ENCODE assay signal across 12 mouse cellular contexts in genomic region chr12:35799261-35799660, GRCm38 (mm10).
A peak's percentile ranks its signal among the peaks of the same experiment; 100 is the strongest.
DNase-seq lines count a peak whose midpoint lies in the region; ATAC-seq lines count a peak whose summit lies in the region.
"Had no signal": no experiment of that assay in that cellular context is flagged by ENCODE, and none has a peak within 500 bp of the region (broad histone marks: within the 10 kb centered on the region; RNA-seq: fewer than 3 reads in every experiment).

No protein-coding gene starts in this region.

- no peaks in the 10 kb centered on the region for H3K36me3 ChIP-seq in liver, embryonic 12.5 days
- H3K36me3 ChIP-seq: forebrain, embryonic 15.5 days; heart, embryonic 15.5 days had no signal

- ATAC-seq in liver, embryonic 12.5 days = no peak
- ATAC-seq in granulocyte monocyte progenitor cell, adult 5-6 weeks (replicated peaks; ENCODE audit: poor library complexity, severe bottlenecking) = peak; percentile 99
- ATAC-seq: forebrain, embryonic 15.5 days had no signal

- WGBS in liver, embryonic 12.5 days (ENCODE audit: insufficient replicate concordance) = 17% methylated on average over 2 of the region's 2 CpGs

- DNase-seq in liver = peak; percentile 4
- DNase-seq in monocyte, adult 2 months (ENCODE audit: low read depth in 1 of 2, low spot score in 2 of 2) = peak; percentile 59 to 63
- peak; percentile 19 for DNase-seq in thymus, postnatal 25 days
- DNase-seq in cerebellum, adult 11 months = no peak
- DNase-seq in urinary bladder, postnatal 14 days (ENCODE audit: low spot score) = no peak
- no peak for DNase-seq in gastrocnemius, postnatal 10 days
- DNase-seq: adrenal gland, postnatal 36 days; kidney, postnatal 10 days had no signal

- no peak overlapping the region for H3K4me2 ChIP-seq in liver, embryonic 12.5 days
- H3K4me2 ChIP-seq: forebrain, embryonic 15.5 days; heart, embryonic 15.5 days had no signal

- H3K4me3 ChIP-seq in liver, embryonic 12.5 days = no peak overlapping the region
- H3K4me3 ChIP-seq: forebrain, embryonic 15.5 days; heart, embryonic 15.5 days had no signal

- H3K9me3 ChIP-seq in liver, embryonic 12.5 days (replicated peaks) = no peaks in the 10 kb centered on the region
- H3K9me3 ChIP-seq: forebrain, embryonic 15.5 days; heart, embryonic 15.5 days had no signal

- no peaks in the 10 kb centered on the region for H3K27me3 ChIP-seq in liver, embryonic 12.5 days (replicated peaks)
- H3K27me3 ChIP-seq: forebrain, embryonic 15.5 days; heart, embryonic 15.5 days had no signal

- H3K9ac ChIP-seq in liver, embryonic 12.5 days = no peak overlapping the region
- H3K9ac ChIP-seq: forebrain, embryonic 15.5 days; heart, embryonic 15.5 days had no signal

- H3K27ac ChIP-seq in liver, embryonic 12.5 days = no peak overlapping the region
- H3K27ac ChIP-seq: forebrain, embryonic 15.5 days; heart, embryonic 15.5 days had no signal

- H3K4me1 ChIP-seq in liver, embryonic 12.5 days = no peaks in the 10 kb centered on the region
- H3K4me1 ChIP-seq: forebrain, embryonic 15.5 days; heart, embryonic 15.5 days had no signal

Comparison
In these comparisons a context has a peak if more than half of its experiments do, and no peak if none do; other contexts are left out.
1. DNase-seq: peak in liver (single experiment), monocyte, adult 2 months (2 of 2) and thymus, postnatal 25 days (single experiment); none in cerebellum, adult 11 months (single experiment), urinary bladder, postnatal 14 days (single experiment) and gastrocnemius, postnatal 10 days (single experiment).